Mouse (Mus musculus): Measurements from ENCODE around the gene Med15. TPM values are rescaled to one million over a fixed set of nuclear protein-coding genes. Genes with fewer than 3 reads are reported as not detected.

Med15 gene
- polyA plus RNA-seq, 1 experiment from 2014 or later, result 44.8 TPM

DNA sequence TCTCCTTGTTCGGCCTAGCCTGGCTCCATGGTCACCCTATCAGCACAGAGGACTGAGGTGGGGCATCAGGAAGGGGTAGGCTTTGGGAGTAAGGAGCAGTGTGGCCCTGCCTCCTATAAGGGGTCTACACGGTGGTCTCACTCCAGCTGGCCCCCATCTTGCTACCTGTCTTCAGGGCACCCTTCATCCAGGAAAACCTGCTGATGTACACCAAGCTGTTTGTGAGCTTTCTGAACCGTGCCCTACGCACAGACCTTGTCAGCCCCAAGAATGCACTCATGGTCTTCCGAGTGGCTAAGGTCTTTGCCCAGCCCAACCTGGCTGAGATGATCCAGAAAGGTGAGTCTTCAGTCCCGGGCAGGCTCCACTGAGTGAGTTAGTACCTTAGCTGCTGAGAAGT lies 92.7 kb downstream of the Med15 start:
- ATAC-seq (replicated peaks; ENCODE audit: low FRiP score) (no peak), DNase-seq (ENCODE audit: low spot score) (no peak)
- H3K36me3 ChIP-seq (ENCODE audit: control insufficient read depth, insufficient read depth, low read length), result peaks cover 48% of the 10 kb centered on the region
- no peaks in the 10 kb centered on the region for H3K9me3 ChIP-seq (ENCODE audit: control insufficient read depth, low read length)
- no peak overlapping the region for H3K9ac ChIP-seq (ENCODE audit: low read depth, low read length)
- no peak overlapping the region for H3K4me3 ChIP-seq (ENCODE audit: low read depth, low read length)
- H3K4me2 ChIP-seq, result no peak overlapping the region
- peaks cover 22% of the 10 kb centered on the region for H3K4me1 ChIP-seq (replicated peaks; ENCODE audit: control insufficient read depth, insufficient read depth, low read length)
- H3K27me3 ChIP-seq (replicated peaks; ENCODE audit: control insufficient read depth, insufficient read depth, low read length), result no peaks in the 10 kb centered on the region
- 84% methylated on average over 6 of the region's 6 CpGs for WGBS
- no peak overlapping the region for H3K27ac ChIP-seq (ENCODE audit: low read depth, low read length)

DNA sequence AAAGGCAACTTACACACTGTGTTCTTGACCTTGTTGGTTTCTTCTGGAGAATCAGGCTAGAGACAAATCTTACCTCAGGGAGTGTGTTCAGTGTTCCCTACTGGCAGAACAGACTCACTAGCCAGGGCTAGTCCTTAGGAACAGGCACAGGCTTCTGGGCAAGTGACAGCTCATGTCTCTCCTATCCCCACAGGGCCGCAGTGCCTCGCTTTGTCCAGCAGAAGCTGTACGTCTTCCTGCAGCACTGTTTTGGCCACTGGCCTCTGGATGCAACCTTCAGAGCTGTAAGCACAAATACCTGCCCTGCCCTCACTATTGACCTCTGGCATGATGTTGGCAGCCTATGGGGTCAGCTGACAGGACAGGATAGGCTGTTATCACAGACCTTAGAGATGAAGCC lies 93.6 kb downstream of the Med15 start:
- no peak overlapping the region for H3K4me2 ChIP-seq
- no peak for DNase-seq (ENCODE audit: low spot score)

DNA sequence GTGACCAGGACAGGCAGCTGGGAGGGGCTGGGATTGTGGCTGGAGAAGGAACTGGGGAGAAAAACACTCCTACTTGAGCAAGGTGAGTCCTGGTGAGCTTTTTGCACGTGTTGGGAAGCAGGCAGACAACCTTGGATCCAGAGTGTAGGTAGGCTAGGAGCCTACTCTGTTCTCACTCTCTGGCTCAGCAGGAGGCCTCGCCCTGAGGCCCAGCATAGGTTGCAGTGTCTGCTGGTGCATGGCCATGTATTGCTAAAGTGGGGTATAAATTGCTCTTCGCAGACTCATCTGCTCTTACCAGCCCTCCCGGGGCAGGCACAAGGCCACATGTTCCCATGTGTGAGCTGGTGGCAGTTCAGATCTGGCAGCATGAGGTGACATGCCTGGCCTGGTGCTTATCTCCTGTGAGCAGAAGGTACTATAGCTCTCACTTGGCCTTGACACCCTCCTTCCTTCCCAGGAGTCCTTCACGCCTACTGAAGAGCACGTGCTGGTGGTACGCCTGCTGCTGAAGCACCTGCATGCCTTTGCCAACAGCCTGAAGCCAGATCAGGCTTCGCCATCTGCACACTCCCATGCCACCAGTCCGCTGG lies 94.6 kb downstream of the Med15 start:
- H3K4me2 ChIP-seq, result peak overlapping the region; percentile 5; the same call in 1 of the 2 replicates
- no peaks in the 10 kb centered on the region for H3K9me3 ChIP-seq (ENCODE audit: control insufficient read depth, low read length)
- DNase-seq (ENCODE audit: low spot score), result no peak
- peaks cover 27% of the 10 kb centered on the region for H3K4me1 ChIP-seq (replicated peaks; ENCODE audit: control insufficient read depth, insufficient read depth, low read length)
- H3K4me3 ChIP-seq (ENCODE audit: low read depth, low read length), result no peak overlapping the region
- H3K27ac ChIP-seq (ENCODE audit: low read depth, low read length), result peak overlapping the region; percentile 97
- peaks cover 55% of the 10 kb centered on the region for H3K36me3 ChIP-seq (ENCODE audit: control insufficient read depth, insufficient read depth, low read length)
- ATAC-seq (replicated peaks; ENCODE audit: low FRiP score), result peak; percentile 97
- 63% methylated on average over 9 of the region's 9 CpGs for WGBS
- no peaks in the 10 kb centered on the region for H3K27me3 ChIP-seq (replicated peaks; ENCODE audit: control insufficient read depth, insufficient read depth, low read length)
- H3K9ac ChIP-seq (ENCODE audit: low read depth, low read length), result peak overlapping the region; percentile 47

More for the DNA sequence above, 93.6 kb downstream of the Med15 start:
- H3K36me3 ChIP-seq (ENCODE audit: control insufficient read depth, insufficient read depth, low read length), result peaks cover 51% of the 10 kb centered on the region
- no peaks in the 10 kb centered on the region for H3K9me3 ChIP-seq (ENCODE audit: control insufficient read depth, low read length)
- no peak overlapping the region for H3K4me3 ChIP-seq (ENCODE audit: low read depth, low read length)
- peaks cover 22% of the 10 kb centered on the region for H3K4me1 ChIP-seq (replicated peaks; ENCODE audit: control insufficient read depth, insufficient read depth, low read length)
- no peak for ATAC-seq (replicated peaks; ENCODE audit: low FRiP score)
- WGBS, result 100% methylated on average over 3 of the region's 3 CpGs
- no peaks in the 10 kb centered on the region for H3K27me3 ChIP-seq (replicated peaks; ENCODE audit: control insufficient read depth, insufficient read depth, low read length)
- no peak overlapping the region for H3K27ac ChIP-seq (ENCODE audit: low read depth, low read length)
- no peak overlapping the region for H3K9ac ChIP-seq (ENCODE audit: low read depth, low read length)

DNA sequence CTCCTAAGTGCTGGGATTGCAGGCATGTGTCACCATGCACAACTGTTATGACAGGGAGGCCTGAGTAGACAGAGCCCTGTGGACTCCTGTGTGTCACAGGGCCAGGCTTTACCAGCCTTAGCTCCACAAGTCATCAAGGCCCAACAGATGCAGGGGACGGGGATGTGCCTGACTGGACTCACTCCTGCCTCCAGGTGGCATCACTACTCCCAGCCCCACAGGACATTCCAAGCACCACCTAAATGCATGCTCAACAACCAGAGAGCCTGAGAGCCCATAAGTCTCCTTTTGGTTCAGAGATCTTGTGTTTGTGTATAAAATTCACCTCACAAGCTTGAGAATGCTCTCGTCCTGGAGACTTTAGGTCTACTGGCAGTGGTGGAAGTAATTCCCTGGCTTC lies 95.1 kb downstream of the Med15 start:
- no peaks in the 10 kb centered on the region for H3K27me3 ChIP-seq (replicated peaks; ENCODE audit: control insufficient read depth, insufficient read depth, low read length)
- H3K4me3 ChIP-seq (ENCODE audit: low read depth, low read length), result no peak overlapping the region
- peak overlapping the region; percentile 5; the same call in 1 of the 2 replicates for H3K4me2 ChIP-seq
- H3K9ac ChIP-seq (ENCODE audit: low read depth, low read length), result peak overlapping the region; percentile 47
- ATAC-seq (replicated peaks; ENCODE audit: low FRiP score), result peak; percentile 29; the same call in 1 of the 2 replicates
- no peaks in the 10 kb centered on the region for H3K9me3 ChIP-seq (ENCODE audit: control insufficient read depth, low read length)
- peaks cover 27% of the 10 kb centered on the region for H3K4me1 ChIP-seq (replicated peaks; ENCODE audit: control insufficient read depth, insufficient read depth, low read length)
- DNase-seq (ENCODE audit: low spot score), result no peak
- peak overlapping the region; percentile 97 for H3K27ac ChIP-seq (ENCODE audit: low read depth, low read length)
- 82% methylated on average over 2 of the region's 2 CpGs for whole genome bisulfite sequencing
- peaks cover 56% of the 10 kb centered on the region for H3K36me3 ChIP-seq (ENCODE audit: control insufficient read depth, insufficient read depth, low read length)

DNA sequence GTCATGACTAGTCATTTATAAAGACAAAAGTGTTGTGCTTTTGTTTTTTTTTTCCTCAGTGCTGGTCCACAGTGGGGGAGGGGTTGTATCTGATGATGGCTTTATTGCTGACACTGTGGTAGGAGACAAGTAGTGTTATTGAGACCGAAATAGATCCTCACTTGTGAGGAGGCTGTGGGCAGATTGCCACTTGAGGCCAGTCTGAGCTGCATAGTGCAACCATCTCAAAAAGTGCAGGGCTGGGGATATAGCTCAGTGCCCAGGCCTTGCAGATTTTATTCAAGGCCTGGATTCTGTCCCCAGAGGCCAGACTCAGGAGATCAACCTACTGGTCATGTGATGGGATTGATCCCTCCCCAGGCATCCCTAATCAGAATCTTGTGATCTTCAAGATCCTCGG lies 95.8 kb downstream of the Med15 start:
- DNase-seq (ENCODE audit: low spot score) (no peak), ATAC-seq (replicated peaks; ENCODE audit: low FRiP score) (no peak)
- Histone ChIP-seq H3K27ac (ENCODE audit: low read depth, low read length) (no peak overlapping the region), H3K4me3 (ENCODE audit: low read depth, low read length) (no peak overlapping the region), H3K27me3 (replicated peaks; ENCODE audit: control insufficient read depth, insufficient read depth, low read length) (no peaks in the 10 kb centered on the region), H3K36me3 (ENCODE audit: control insufficient read depth, insufficient read depth, low read length) (peaks cover 58% of the 10 kb centered on the region), H3K9ac (ENCODE audit: low read depth, low read length) (no peak overlapping the region), H3K4me1 (replicated peaks; ENCODE audit: control insufficient read depth, insufficient read depth, low read length) (peaks cover 27% of the 10 kb centered on the region), H3K4me2 (no peak overlapping the region), H3K9me3 (ENCODE audit: control insufficient read depth, low read length) (no peaks in the 10 kb centered on the region)
- 76% methylated on average over 2 of the region's 2 CpGs for WGBS

DNA sequence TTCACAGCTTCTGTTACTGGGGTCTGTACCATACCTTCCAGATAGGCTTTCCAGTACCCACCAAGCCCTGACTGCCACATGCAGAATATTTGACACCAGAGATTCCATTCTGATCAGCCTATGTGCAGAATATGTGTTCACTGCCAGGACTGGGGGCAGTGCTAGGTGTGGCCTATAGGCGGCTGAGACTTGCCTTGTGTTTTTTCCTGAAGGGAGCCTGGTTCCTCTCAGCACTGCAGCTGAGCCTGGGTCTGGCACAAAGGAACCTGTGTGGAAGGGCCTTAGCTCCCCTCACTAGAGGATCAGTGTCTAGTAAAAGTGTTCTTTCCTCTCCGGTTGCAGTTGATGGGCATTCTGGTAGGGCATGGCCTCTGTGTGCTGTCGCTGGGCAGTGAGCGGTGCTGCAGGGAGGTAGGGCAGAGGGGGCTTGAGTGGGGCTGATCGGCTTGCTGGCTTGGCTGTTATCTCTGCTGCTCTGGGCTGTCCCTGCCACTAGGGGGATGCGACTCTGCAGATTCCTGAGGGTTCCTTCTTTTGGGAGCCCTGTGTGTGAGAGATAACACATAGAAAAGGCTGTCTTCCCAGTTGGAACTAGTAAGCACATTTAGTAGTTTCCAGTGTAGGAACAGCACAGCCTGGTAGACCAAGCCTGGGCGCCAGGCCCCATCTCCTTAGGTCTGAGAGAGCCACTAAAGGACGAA lies 99.1 kb downstream of the Med15 start:
- H3K4me1 ChIP-seq (replicated peaks; ENCODE audit: control insufficient read depth, insufficient read depth, low read length), result peaks cover 27% of the 10 kb centered on the region
- no peak for DNase-seq (ENCODE audit: low spot score)
- WGBS, result 67% methylated on average over 8 of the region's 8 CpGs
- no peak for ATAC-seq (replicated peaks; ENCODE audit: low FRiP score)
- H3K9me3 ChIP-seq (ENCODE audit: control insufficient read depth, low read length), result no peaks in the 10 kb centered on the region
- peaks cover 50% of the 10 kb centered on the region for H3K36me3 ChIP-seq (ENCODE audit: control insufficient read depth, insufficient read depth, low read length)
- no peak overlapping the region for H3K9ac ChIP-seq (ENCODE audit: low read depth, low read length)
- H3K4me3 ChIP-seq (ENCODE audit: low read depth, low read length), result no peak overlapping the region
- H3K27me3 ChIP-seq (replicated peaks; ENCODE audit: control insufficient read depth, insufficient read depth, low read length), result no peaks in the 10 kb centered on the region
- H3K4me2 ChIP-seq, result no peak overlapping the region
- no peak overlapping the region for H3K27ac ChIP-seq (ENCODE audit: low read depth, low read length)

DNA sequence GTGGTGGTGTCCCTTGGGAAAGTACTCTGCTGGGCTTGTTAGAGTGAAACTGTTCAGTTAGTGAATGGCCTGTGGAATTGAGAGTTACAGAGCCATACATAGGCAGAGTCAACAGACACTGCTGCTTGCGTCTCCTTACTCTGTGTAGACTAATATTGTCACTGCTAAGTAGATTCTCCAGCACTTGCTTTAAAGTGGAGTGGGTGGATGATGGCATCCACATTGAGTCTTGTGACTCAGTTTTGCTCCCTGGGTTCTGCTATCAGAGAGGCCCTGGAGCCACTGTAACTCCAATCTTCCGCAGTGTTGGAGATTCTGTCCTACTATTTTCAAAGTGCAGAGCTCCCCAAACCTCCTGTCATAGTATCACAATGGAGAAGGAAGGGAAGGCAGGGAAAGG lies 100.1 kb downstream of the Med15 start:
- no peak overlapping the region for H3K4me2 ChIP-seq
- H3K27me3 ChIP-seq (replicated peaks; ENCODE audit: control insufficient read depth, insufficient read depth, low read length), result no peaks in the 10 kb centered on the region
- ATAC-seq (replicated peaks; ENCODE audit: low FRiP score), result no peak
- H3K36me3 ChIP-seq (ENCODE audit: control insufficient read depth, insufficient read depth, low read length), result peaks cover 48% of the 10 kb centered on the region
- DNase-seq (ENCODE audit: low spot score), result no peak
- peaks cover 18% of the 10 kb centered on the region for H3K4me1 ChIP-seq (replicated peaks; ENCODE audit: control insufficient read depth, insufficient read depth, low read length)
- no peak overlapping the region for H3K9ac ChIP-seq (ENCODE audit: low read depth, low read length)
- no peaks in the 10 kb centered on the region for H3K9me3 ChIP-seq (ENCODE audit: control insufficient read depth, low read length)
- no peak overlapping the region for H3K4me3 ChIP-seq (ENCODE audit: low read depth, low read length)
- 89% methylated on average over 2 of the region's 2 CpGs for WGBS
- H3K27ac ChIP-seq (ENCODE audit: low read depth, low read length), result no peak overlapping the region

DNA sequence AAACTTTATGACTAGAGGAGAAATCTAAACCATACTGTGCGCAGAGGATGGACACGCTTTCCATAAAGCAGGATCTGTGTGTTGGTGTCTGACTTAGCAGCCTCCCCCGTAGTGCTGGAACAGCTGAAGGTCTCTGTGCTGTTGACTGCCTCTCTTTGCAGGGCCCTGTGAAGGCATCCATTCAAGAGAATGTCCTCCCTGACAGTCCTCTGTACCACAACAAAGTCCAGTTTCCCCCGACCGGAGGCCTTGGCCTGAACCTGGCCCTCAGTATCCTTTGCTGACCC lies 106.5 kb downstream of the Med15 start:
- no peak overlapping the region for H3K27ac ChIP-seq (ENCODE audit: low read depth, low read length)
- no peak overlapping the region for H3K9ac ChIP-seq (ENCODE audit: low read depth, low read length)
- DNase-seq (ENCODE audit: low spot score) (no peak), ATAC-seq (replicated peaks; ENCODE audit: low FRiP score) (no peak)
- H3K4me3 ChIP-seq (ENCODE audit: low read depth, low read length), result no peak overlapping the region
- H3K36me3 ChIP-seq (ENCODE audit: control insufficient read depth, insufficient read depth, low read length), result peaks cover 43% of the 10 kb centered on the region
- H3K9me3 ChIP-seq (ENCODE audit: control insufficient read depth, low read length), result no peaks in the 10 kb centered on the region
- 93% methylated on average over 5 of the region's 5 CpGs for WGBS
- no peak overlapping the region for H3K4me2 ChIP-seq
- no peaks in the 10 kb centered on the region for H3K4me1 ChIP-seq (replicated peaks; ENCODE audit: control insufficient read depth, insufficient read depth, low read length)
- no peaks in the 10 kb centered on the region for H3K27me3 ChIP-seq (replicated peaks; ENCODE audit: control insufficient read depth, insufficient read depth, low read length)
